Mouse (Mus musculus) forebrain, embryonic 12.5 days (tissue): ENCODE results near the gene Ly6g6d. TPM values are rescaled to one million over a fixed set of nuclear protein-coding genes. Genes with fewer than 3 reads are reported as not detected.

ENCODE experiments used
- ATAC-seq: fragments of 200-750 bp; cut with Nextera tagmentation; 2 replicates; pipeline ENCODE4 v1.8.0; 2017; ENCODE audit warnings: moderate TSS enrichment; ENCODE audit not compliant: low FRiP score
- H3K27ac ChIP-seq: fragments of 300-500 bp; sonication (generic); 2 replicates; pipeline ENCODE4 v1.5.1; 2016; ENCODE audit warnings: mild to moderate bottlenecking
- H3K27me3 ChIP-seq: fragments of 300-500 bp; sonication (generic); 2 replicates; pipeline ENCODE4 v1.6.1; 2016; ENCODE audit warnings: mild to moderate bottlenecking
- H3K36me3 ChIP-seq: fragments of 300-500 bp; sonication (generic); replicated peaks from 2 replicates; pipeline ENCODE4 v1.6.1; 2016; ENCODE audit warnings: mild to moderate bottlenecking
- H3K4me1 ChIP-seq: fragments of 300-500 bp; sonication (generic); 2 replicates; pipeline ENCODE4 v1.6.1; 2016
- H3K4me2 ChIP-seq: fragments of 300-500 bp; sonication (generic); 2 replicates; pipeline ENCODE4 v1.6.1; 2016; ENCODE audit warnings: mild to moderate bottlenecking, moderate library complexity
- H3K4me3 ChIP-seq: fragments of 300-500 bp; sonication (generic); replicated peaks from 2 replicates; pipeline ENCODE4 v1.5.1; 2016; ENCODE audit warnings: mild to moderate bottlenecking
- H3K9ac ChIP-seq: fragments of 300-500 bp; sonication (generic); 2 replicates; pipeline ENCODE4 v1.6.1; 2016; ENCODE audit warnings: mild to moderate bottlenecking
- H3K9me3 ChIP-seq: fragments of 300-500 bp; sonication (generic); 2 replicates; pipeline ENCODE4 v1.6.1; 2016
- WGBS: fragments of 180-500 bp; shearing (Covaris S2); methylation state at CpG from one replicate; pipeline ENCODE4 v1.1.7; 2016; 5-methylcytosine and 5-hydroxymethylcytosine counted together
- polyA plus RNA-seq: library from polyadenylated mRNA; unstranded; fragments of >200 nt; fragmentation: Nextera tagmentation; extraction: Ambion mirVana; gene quantifications from 2 replicates; pipeline ENCODE4 v1.2.1, GENCODE M21; 2016

Ly6g6d gene
- polyA plus RNA-seq, 1 experiment from 2014 or later = 0.29 TPM

DNA sequence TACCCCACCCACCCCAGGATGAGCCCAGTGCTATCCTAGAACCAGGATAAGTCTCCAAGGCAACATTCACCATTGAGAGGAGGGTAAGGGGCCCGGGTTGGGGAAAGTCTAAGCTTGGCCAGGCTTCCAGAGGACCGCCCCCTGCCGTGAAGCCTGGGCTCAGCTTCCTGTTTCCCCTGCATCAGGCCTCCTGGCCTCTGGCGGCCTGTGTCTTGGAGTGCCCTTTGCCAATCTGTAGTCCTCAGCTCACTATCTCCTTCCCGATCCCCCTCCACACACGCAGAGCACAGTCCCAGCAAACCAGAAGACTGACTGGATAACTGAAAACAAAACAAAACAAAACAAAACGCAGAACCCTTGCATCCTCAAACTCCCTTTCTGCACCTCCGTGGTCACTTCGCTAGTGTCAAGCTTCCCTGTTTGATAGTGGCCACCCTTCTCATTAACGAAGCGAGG lies 28.3 kb downstream of the Ly6g6d start, which contains the start of gene Clic1:
Gene Clic1, plus strand, starts transcription at position 406 of the 456 bp plus-strand sequence.
- peak within 1 kb of the TSS; percentile 85 for H3K9ac ChIP-seq
- no peaks in the 10 kb centered on the region for H3K9me3 ChIP-seq
- H3K4me1 ChIP-seq = peaks cover 65% of the 10 kb centered on the region
- no peaks in the 10 kb centered on the region for H3K27me3 ChIP-seq
- peak within 1 kb of the TSS; percentile 78 for H3K4me2 ChIP-seq
- 3% methylated on average over 11 of the region's 11 CpGs for WGBS
- H3K36me3 ChIP-seq = peaks cover 22% of the 10 kb centered on the region
- H3K4me3 ChIP-seq = peak within 1 kb of the TSS; percentile 46
- H3K27ac ChIP-seq = peak within 1 kb of the TSS; percentile 96
- ATAC-seq = 0 out of 2 replicates have a peak, but pooled peaks have one; percentile 2

DNA sequence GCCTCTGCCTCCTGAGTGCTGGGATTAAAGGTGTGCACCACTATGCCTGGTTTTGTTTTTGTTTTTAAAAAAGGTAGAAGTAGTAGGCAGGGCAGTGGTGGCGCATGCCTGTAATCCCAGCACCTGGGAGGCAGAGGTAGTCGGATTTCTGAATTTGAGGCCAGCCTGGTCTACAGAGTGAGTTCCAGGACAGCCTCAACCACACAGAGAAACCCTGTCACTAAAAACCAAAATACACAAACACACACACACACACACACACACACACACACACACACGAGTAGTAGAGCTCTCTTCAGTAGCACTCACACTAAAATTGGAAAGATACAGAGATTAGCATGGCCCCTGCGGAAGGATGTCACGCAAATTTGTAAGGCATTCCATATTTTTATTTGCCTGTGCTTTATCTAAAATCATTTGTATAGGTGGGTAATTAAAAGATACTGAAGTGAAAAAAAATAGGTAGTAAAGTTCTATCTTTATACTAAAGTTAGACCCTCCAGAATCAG lies 28.9 kb downstream of the Ly6g6d start:
- no peak for ATAC-seq
- Histone ChIP-seq H3K4me2 (peak overlapping the region; percentile 78), H3K9ac (no peak overlapping the region), H3K9me3 (no peaks in the 10 kb centered on the region), H3K27ac (peak overlapping the region; percentile 96), H3K27me3 (no peaks in the 10 kb centered on the region), H3K36me3 (peaks cover 16% of the 10 kb centered on the region), H3K4me1 (peaks cover 65% of the 10 kb centered on the region), H3K4me3 (no peak overlapping the region)
- WGBS = 81% methylated on average over 5 of the region's 5 CpGs

DNA sequence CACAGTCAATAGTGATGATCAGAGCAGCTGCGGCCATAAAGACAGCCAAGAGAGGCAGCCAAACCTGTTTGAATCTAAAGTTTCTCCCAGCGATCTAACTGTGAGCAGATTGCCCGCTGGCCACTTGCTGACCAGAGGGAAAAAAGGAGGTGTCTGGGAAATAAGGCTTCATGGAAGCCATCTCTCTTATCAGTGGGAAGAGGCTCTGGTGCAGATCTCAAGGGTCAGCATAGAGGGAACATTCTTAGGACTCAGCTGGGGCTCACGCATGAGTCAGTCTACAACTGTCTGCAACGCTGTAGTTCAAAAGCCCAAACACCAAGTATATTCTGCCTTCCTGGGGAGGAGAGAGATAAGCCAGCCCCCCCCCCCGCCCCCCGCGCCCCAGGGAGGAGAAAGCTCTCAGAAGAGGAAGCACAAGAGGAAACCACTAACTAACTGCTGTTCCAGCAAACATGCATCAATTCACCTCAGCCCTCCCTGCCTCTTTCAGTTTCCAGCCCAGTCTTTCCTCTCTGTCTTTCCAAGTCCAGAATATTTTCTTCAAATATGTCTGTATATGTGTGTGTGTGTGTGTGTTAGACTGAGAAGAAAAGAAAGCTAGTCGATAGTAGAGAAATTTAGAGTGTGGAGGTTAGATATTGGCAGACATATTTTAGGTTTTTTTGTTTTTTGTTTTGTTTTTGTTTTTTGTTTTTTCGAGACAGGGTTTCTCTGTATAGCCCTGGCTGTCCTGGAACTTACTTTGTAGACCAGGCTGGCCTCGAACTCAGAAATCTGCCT lies 29.5 kb downstream of the Ly6g6d start:
- Histone ChIP-seq H3K36me3 (peaks cover 10% of the 10 kb centered on the region), H3K9ac (no peak overlapping the region), H3K27me3 (no peaks in the 10 kb centered on the region), H3K9me3 (no peaks in the 10 kb centered on the region), H3K27ac (peak overlapping the region; percentile 53; the same call in 1 of the 2 replicates), H3K4me3 (no peak overlapping the region), H3K4me1 (peaks cover 65% of the 10 kb centered on the region), H3K4me2 (no peak overlapping the region; the same call in 1 of the 2 replicates)
- ATAC-seq = no peak
- 48% methylated on average over 11 of the region's 11 CpGs for WGBS

DNA sequence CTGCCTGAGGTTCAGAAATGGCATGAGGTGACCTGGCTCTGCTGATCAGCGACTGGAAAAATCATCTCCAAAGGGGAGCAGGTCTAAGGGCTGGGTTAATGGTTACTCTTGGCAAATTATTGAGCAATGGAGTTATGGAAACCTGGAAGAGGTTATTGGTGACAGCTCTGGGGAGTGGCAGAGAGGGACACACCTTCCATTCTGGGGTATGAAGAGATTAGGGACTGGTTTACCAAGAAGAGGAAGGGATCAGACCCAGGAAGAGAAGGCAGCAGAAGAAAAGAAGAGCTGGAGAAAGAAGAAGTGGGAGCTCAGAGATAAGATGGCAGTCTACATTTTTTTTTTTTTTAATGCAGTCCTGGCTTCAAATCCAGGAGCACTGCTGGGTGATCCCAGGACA lies 30.2 kb downstream of the Ly6g6d start:
- ATAC-seq = no peak
- Histone ChIP-seq H3K27me3 (no peaks in the 10 kb centered on the region), H3K27ac (peak overlapping the region; percentile 53; the same call in 1 of the 2 replicates), H3K9me3 (no peaks in the 10 kb centered on the region), H3K36me3 (peaks cover 4% of the 10 kb centered on the region), H3K4me1 (peaks cover 61% of the 10 kb centered on the region), H3K9ac (no peak overlapping the region), H3K4me2 (no peak overlapping the region), H3K4me3 (no peak overlapping the region)
- 59% methylated on average over 1 of the region's 1 CpGs for WGBS

DNA sequence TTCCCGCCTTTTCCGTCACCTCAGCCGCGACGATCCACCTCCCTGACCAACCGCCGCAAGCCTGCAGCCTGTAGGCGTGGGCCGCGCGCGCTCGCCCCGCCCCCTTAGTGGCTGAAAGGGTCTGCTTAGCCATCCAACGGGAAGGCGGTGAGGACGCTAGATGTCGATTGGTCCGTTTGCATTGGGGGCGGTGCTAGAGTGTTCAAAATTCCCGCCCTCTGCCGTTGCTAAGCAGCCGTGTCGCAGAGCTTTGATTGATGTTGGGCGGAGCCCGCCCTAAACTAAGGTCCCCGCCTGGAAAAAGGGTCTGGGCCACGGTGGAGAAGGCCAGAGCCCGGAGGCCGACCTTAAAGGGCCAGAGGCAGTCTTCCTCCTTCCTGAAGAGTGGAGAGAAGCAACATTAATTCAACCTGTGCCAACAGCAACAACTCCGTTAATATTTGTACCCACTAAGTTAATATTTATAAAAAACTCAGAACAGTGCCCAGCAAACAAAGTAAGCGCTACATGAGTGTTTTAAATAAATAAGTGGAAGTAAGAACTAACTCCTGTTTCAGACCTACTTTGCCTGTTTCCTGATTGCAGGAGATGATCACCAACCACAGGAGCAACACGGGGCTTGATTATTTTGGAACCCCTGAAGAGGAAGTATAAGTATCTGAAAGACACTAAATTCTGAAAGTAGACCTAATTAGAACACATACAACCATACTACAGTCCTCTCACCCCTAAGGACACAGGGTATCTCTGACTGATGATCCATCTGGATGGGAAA lies 31.0 kb downstream of the Ly6g6d start, which contains the start of gene Msh5:
Gene Msh5, minus strand, starts transcription at position 65 of the 775 bp plus-strand sequence.
- Histone ChIP-seq H3K4me3 (peak within 1 kb of the TSS; percentile 54), H3K4me2 (peak within 1 kb of the TSS; percentile 93), H3K9me3 (no peaks in the 10 kb centered on the region), H3K9ac (peak within 1 kb of the TSS; percentile 88), H3K27ac (peak within 1 kb of the TSS; percentile 90), H3K36me3 (no peaks in the 10 kb centered on the region), H3K4me1 (peaks cover 53% of the 10 kb centered on the region), H3K27me3 (no peaks in the 10 kb centered on the region)
- WGBS = 3% methylated on average over 33 of the region's 33 CpGs
- peak; percentile 97 for ATAC-seq

DNA sequence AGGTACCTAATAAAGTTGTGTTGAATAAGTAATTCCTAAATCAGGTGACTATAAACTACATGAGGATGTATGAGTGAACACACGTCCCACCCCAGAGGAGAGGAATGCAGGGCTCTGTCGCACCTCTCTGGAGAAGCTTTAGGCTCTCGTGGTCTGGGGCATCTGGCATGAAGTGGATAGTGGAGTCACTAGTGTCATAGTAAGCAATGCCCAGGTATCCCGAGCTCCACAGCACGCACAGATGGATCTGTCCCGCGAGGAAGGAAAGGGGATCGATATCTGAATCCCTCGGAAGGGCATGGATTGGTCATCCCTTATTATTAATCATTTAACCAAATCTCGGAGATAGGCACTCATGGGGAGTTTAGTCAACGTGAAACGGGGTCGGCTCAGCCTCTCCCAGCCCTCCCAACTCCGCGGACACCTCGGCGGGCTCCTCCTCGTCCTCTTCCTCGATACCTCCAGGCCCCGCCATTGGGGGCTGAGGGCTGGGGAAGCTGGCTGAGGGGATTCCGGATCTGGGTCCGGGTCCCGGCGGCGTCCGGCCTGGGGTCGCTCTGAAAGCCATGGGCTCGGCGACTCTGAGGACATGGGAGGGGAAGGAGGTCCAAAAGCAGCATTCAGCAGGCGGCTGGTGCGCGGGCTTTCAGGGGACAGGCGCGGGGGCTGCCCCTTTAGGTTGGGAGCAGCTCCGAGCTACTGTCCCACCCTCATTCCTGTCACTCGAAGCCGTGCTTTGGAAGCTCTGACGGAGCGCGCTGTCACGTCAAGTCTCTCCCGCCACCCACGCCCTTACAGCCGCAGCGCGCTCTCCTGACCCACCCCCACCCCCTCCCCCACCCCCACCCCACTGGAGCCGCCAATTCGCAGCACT lies 31.8 kb downstream of the Ly6g6d start:
- ATAC-seq = peak; percentile 73
- peak overlapping the region; percentile 93 for H3K4me2 ChIP-seq
- WGBS = 7% methylated on average over 47 of the region's 48 CpGs
- H3K27me3 ChIP-seq = no peaks in the 10 kb centered on the region
- peak overlapping the region; percentile 90 for H3K27ac ChIP-seq
- peak overlapping the region; percentile 54 for H3K4me3 ChIP-seq
- H3K9me3 ChIP-seq = no peaks in the 10 kb centered on the region
- H3K9ac ChIP-seq = peak overlapping the region; percentile 88
- H3K4me1 ChIP-seq = peaks cover 45% of the 10 kb centered on the region
- no peaks in the 10 kb centered on the region for H3K36me3 ChIP-seq

DNA sequence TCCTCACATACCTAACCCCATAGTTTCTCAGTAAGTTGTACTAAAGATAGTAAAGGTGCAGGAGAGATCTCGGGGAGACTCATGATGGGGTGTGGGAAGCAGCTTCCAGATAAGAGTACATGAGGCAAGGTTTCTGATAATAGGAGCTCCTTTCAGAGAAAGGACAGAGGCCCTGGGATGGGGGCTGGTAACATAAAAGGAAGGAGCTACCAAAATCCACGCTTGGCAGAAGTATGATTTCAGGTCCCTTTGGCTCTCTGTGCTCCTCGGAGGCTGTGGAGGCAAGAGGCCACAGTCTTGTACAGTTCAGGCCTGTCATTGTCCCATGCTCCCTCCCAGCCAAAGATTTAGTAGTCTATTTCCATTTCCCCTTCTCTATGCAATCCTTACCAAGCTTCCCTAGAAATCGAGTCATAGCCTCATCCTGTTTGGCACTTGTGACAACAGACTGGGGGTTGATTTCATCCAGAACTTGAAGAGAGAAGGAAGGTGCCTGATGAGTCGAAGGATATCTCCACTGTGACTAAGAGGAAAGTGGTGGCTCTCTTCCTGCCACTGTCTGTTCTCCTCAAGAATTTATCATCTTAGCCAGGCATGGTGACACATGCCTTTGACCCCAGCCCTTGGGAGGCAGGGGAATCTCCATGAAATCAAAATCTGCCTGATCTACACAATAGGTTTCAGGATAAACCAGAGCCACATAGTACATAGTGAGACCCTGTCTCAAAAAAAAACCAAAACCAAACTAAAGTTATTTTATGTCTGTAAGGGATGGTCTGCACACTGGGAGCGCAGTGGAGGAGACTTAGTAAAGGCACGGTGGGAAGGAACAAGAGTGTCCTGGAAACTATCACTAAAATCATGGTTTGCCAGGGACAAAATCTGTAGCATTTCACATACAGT lies 32.7 kb downstream of the Ly6g6d start:
- 89% methylated on average over 7 of the region's 7 CpGs for WGBS
- ATAC-seq = no peak
- peaks cover 43% of the 10 kb centered on the region for H3K4me1 ChIP-seq
- H3K27me3 ChIP-seq = no peaks in the 10 kb centered on the region
- peak overlapping the region; percentile 88 for H3K9ac ChIP-seq
- H3K4me3 ChIP-seq = peak overlapping the region; percentile 54
- H3K36me3 ChIP-seq = no peaks in the 10 kb centered on the region
- peak overlapping the region; percentile 93 for H3K4me2 ChIP-seq
- no peaks in the 10 kb centered on the region for H3K9me3 ChIP-seq
- H3K27ac ChIP-seq = no peak overlapping the region

DNA sequence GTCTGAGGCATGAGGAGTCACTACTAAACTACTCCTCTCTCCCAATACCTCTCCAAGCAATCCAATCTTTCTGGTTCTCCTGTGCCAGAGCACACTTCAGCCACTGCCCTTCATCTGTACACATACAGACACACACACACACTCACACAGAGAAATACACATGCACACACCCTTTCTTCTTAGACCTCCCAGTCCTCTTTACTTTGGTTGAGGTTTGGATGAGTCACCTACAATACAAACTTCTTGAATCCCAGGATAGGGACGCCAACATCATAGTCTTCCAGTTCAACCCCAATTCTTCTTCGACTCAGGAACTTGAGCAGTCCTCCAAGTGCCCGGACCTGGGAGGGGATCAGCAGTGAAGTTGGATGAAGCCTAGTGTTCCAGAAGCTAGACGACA lies 34.1 kb downstream of the Ly6g6d start:
- Histone ChIP-seq H3K4me1 (peaks cover 29% of the 10 kb centered on the region), H3K27ac (no peak overlapping the region), H3K4me3 (no peak overlapping the region), H3K36me3 (no peaks in the 10 kb centered on the region), H3K9ac (no peak overlapping the region), H3K4me2 (no peak overlapping the region), H3K9me3 (no peaks in the 10 kb centered on the region), H3K27me3 (no peaks in the 10 kb centered on the region)
- ATAC-seq = no peak
- 90% methylated on average over 4 of the region's 4 CpGs for WGBS

DNA sequence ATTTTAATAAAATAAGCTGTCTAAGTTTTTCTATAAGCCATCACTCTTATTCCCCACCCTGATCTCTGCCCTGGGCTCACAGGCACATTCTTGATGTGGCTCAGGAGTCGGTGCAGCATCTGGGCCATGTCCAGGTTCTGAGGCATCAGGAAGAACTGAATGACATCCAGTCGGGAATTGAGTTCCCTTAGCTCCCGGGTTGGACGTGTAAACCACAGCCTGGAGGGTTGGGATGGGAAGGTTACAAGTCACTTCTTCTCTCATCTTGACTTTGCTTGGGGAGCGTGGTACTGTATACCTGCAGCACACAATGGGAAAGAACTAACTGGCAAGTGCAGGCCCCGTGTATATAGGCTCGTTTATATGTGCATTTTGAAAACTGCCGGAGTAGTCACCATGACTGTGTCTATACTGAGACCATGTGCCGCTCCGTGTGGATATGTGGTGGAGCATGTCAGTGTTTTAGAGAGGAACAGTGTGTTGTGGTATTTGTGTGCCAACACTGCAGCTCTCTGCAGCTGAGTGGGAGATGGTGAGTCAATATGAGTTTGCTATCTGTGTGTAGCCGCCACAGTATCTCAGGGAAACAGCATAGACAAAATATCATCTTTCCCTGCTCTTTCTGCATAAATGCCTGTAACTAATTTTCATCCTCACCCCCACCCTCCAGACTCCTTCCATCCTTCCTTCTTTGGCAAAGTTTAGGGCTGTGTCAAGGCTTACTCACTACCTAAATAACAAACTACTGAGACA lies 38.6 kb downstream of the Ly6g6d start:
- H3K27me3 ChIP-seq = no peaks in the 10 kb centered on the region
- WGBS = 90% methylated on average over 11 of the region's 11 CpGs
- no peak for ATAC-seq
- no peak overlapping the region for H3K9ac ChIP-seq
- H3K4me1 ChIP-seq = no peaks in the 10 kb centered on the region
- no peak overlapping the region for H3K4me2 ChIP-seq
- no peaks in the 10 kb centered on the region for H3K36me3 ChIP-seq
- H3K9me3 ChIP-seq = no peaks in the 10 kb centered on the region
- H3K4me3 ChIP-seq = no peak overlapping the region
- no peak overlapping the region for H3K27ac ChIP-seq

DNA sequence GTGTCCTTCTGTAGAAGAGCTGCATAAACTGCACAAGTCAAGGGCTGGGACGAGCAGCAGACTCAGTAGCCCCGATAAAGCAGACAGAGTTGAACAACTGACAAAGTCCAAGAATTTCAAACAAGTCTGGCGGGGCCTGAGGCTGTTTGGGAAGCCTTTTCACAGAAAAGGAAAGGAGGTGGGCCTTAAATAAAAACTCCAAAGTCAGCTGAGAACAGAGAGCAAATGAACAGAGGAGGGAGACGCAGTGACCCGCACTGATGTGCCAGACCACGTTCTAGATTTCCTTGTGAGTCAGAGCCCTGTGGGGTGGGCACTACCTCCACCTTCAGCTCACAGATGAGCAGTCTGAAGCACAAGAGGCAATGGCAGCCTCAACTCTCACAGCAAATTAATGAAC lies 43.0 kb downstream of the Ly6g6d start:
- Histone ChIP-seq H3K9me3 (no peaks in the 10 kb centered on the region), H3K27ac (no peak overlapping the region), H3K27me3 (no peaks in the 10 kb centered on the region), H3K36me3 (no peaks in the 10 kb centered on the region), H3K4me1 (peaks cover 6% of the 10 kb centered on the region), H3K4me2 (no peak overlapping the region), H3K4me3 (no peak overlapping the region), H3K9ac (no peak overlapping the region)
- WGBS = 86% methylated on average over 6 of the region's 6 CpGs
- no peak for ATAC-seq
